16 mouse cellular contexts compared by ENCODE assay signal in the genomic region with DNA sequence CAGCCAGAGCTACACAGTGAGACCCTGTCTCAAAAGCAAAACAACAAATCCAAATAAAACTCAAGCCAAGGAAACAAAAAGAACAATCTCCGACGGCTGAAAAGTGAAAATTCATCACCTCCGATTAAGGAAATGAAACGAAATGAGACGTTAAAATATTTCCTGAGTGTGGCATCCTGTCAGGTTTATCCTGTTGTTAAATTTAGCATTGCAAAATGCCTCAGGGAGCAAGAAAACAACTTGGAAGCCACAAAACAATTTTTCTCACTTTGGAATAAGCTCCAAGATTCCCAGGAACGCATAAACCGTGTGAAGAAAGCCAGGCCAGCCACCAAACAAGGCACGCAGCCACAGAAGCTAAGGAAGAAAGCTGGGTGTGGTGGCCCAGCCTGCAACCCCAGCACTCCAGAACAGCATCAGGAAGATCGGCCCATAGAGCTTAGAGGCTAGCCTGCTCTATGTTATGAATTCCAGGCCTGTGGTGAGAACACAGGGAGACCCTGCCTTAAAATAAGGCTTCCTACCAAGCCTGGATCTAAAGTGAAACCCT. TPM values are rescaled to one million over a fixed set of nuclear protein-coding genes. Genes with fewer than 3 reads are reported as not detected.
DNase-seq lines count a peak whose midpoint lies in the region; ATAC-seq and TF ChIP-seq lines count a peak whose summit lies in the region.
"Had no signal": no experiment of that assay in that cellular context is flagged by ENCODE, and none has a peak within 500 bp of the region (broad histone marks: within the 10 kb centered on the region; RNA-seq: fewer than 3 reads in every experiment).

No protein-coding gene starts in this region.

- H3K4me1 ChIP-seq in intestine, embryonic 16.5 days (ENCODE audit: control insufficient read depth, insufficient read depth, low read length): peaks cover 8% of the 10 kb centered on the region
- peaks cover 8% of the 10 kb centered on the region; the same call in 1 of the 2 replicates for H3K4me1 ChIP-seq in intestine, embryonic 15.5 days (replicated peaks)
- H3K4me1 ChIP-seq in bone marrow macrophage, adult 2 months (ENCODE audit: control insufficient read depth, insufficient read depth, low read length): peaks cover 15% of the 10 kb centered on the region
- H3K4me1 ChIP-seq in intestine, postnatal 0 days (replicated peaks; ENCODE audit: control insufficient read depth, insufficient read depth, low read length): no peaks in the 10 kb centered on the region

- H3K9me3 ChIP-seq in intestine, embryonic 16.5 days (ENCODE audit: control insufficient read depth, low read length): no peaks in the 10 kb centered on the region
- no peaks in the 10 kb centered on the region for H3K9me3 ChIP-seq in intestine, embryonic 15.5 days
- H3K9me3 ChIP-seq in intestine, postnatal 0 days (ENCODE audit: control insufficient read depth): no peaks in the 10 kb centered on the region
- H3K9me3 ChIP-seq: embryonic facial prominence, embryonic 13.5 days; limb, embryonic 13.5 days had no signal

- no peak overlapping the region for H3K4me3 ChIP-seq in intestine, embryonic 16.5 days (ENCODE audit: low read length)
- no peak overlapping the region for H3K4me3 ChIP-seq in intestine, embryonic 15.5 days (replicated peaks)
- H3K4me3 ChIP-seq in bone marrow macrophage, adult 2 months (ENCODE audit: insufficient read depth, low read length): no peak overlapping the region
- no peak overlapping the region for H3K4me3 ChIP-seq in intestine, postnatal 0 days (ENCODE audit: low read depth, low read length)
- no peak overlapping the region for H3K4me3 ChIP-seq in macrophage (ENCODE audit: inconsistent target)
- H3K4me3 ChIP-seq: embryonic facial prominence, embryonic 13.5 days; limb, embryonic 13.5 days had no signal

- DNase-seq in lung, postnatal 10 days: no peak
- DNase-seq in frontal cortex, postnatal 10 days (ENCODE audit: low spot score in 2 of 2): no peak
- DNase-seq: cerebellum, postnatal 14 days; lung, postnatal 14 days had no signal

- no peaks in the 10 kb centered on the region for H3K27me3 ChIP-seq in intestine, embryonic 16.5 days (replicated peaks; ENCODE audit: control insufficient read depth, insufficient read depth, low read length)
- no peaks in the 10 kb centered on the region for H3K27me3 ChIP-seq in intestine, embryonic 15.5 days (replicated peaks)
- no peaks in the 10 kb centered on the region for H3K27me3 ChIP-seq in intestine, postnatal 0 days (replicated peaks; ENCODE audit: control insufficient read depth, insufficient read depth, low read length)
- H3K27me3 ChIP-seq: embryonic facial prominence, embryonic 13.5 days; limb, embryonic 13.5 days had no signal

- H3K36me3 ChIP-seq in intestine, embryonic 16.5 days (ENCODE audit: control insufficient read depth, insufficient read depth, low read length): no peaks in the 10 kb centered on the region
- H3K36me3 ChIP-seq in intestine, embryonic 15.5 days: no peaks in the 10 kb centered on the region
- no peaks in the 10 kb centered on the region for H3K36me3 ChIP-seq in intestine, postnatal 0 days (ENCODE audit: control insufficient read depth, insufficient read depth)
- H3K36me3 ChIP-seq in macrophage (ENCODE audit: inconsistent target): no peaks in the 10 kb centered on the region
- H3K36me3 ChIP-seq: embryonic facial prominence, embryonic 13.5 days; limb, embryonic 13.5 days had no signal

- no peak for ATAC-seq in intestine, embryonic 16.5 days
- ATAC-seq in intestine, embryonic 15.5 days: no peak
- no peak for ATAC-seq in intestine, postnatal 0 days
- ATAC-seq: hindbrain, postnatal 0 days had no signal

- 0 out of 2 replicates have a peak overlapping the region, but pooled peaks have one; percentile 45 for H3K27ac ChIP-seq in intestine, embryonic 16.5 days (ENCODE audit: low read length)
- no peak overlapping the region for H3K27ac ChIP-seq in intestine, embryonic 15.5 days
- H3K27ac ChIP-seq in bone marrow macrophage, adult 2 months (ENCODE audit: insufficient read depth, low read depth, low read length): peak overlapping the region; percentile 8; the same call in 1 of the 2 replicates
- H3K27ac ChIP-seq in intestine, postnatal 0 days (ENCODE audit: low read depth, low read length): peak overlapping the region; percentile 16; the same call in 1 of the 2 replicates
- peak overlapping the region; percentile 35 for H3K27ac ChIP-seq in macrophage
- H3K27ac ChIP-seq: embryonic facial prominence, embryonic 13.5 days; hindbrain, postnatal 0 days; limb, embryonic 13.5 days had no signal

- TF ChIP-seq POLR2A in bone marrow macrophage, adult 2 months (IDR thresholded peaks at IDR 0.05; ENCODE audit: borderline replicate concordance, low read depth, low read length): no peak

- TF ChIP-seq CTCF in bone marrow macrophage, adult 2 months (IDR thresholded peaks at IDR 0.05; ENCODE audit: low read depth, low read length): no peak
- no peak for TF ChIP-seq CTCF in intestine, postnatal 0 days (IDR thresholded peaks at IDR 0.05; ENCODE audit: low read depth)

- WGBS in intestine, embryonic 16.5 days: 83% methylated on average over 9 of the region's 9 CpGs
- 78% methylated on average over 9 of the region's 9 CpGs for WGBS in intestine, embryonic 15.5 days
- 70% methylated on average over 9 of the region's 9 CpGs for WGBS in intestine, postnatal 0 days
- 13% methylated on average over 9 of the region's 9 CpGs for WGBS in macrophage (ENCODE audit: missing documents)

- no peak overlapping the region for H3K9ac ChIP-seq in intestine, embryonic 16.5 days (ENCODE audit: low read depth, low read length)
- no peak overlapping the region for H3K9ac ChIP-seq in intestine, embryonic 15.5 days
- H3K9ac ChIP-seq in intestine, postnatal 0 days (ENCODE audit: low read depth, low read length): no peak overlapping the region
- H3K9ac ChIP-seq: embryonic facial prominence, embryonic 13.5 days; limb, embryonic 13.5 days had no signal

- H3K4me2 ChIP-seq in intestine, embryonic 16.5 days (ENCODE audit: low read depth, low read length): no peak overlapping the region
- H3K4me2 ChIP-seq in intestine, embryonic 15.5 days (replicated peaks): no peak overlapping the region
- no peak overlapping the region for H3K4me2 ChIP-seq in intestine, postnatal 0 days (replicated peaks; ENCODE audit: low read depth)
- H3K4me2 ChIP-seq: embryonic facial prominence, embryonic 13.5 days; limb, embryonic 13.5 days had no signal

- H3K79me2 ChIP-seq in macrophage (ENCODE audit: inconsistent target): no peaks in the 10 kb centered on the region

RNA-seq across cellular contexts. Expression of a gene that starts 6.6 kb away (rescaled TPM):
- polyA plus RNA-seq in intestine, embryonic 16.5 days (2015; fragmentation: Nextera tagmentation; extraction: Ambion mirVana): 16.6 and 18.5 TPM in 2 replicates
- 16.3 and 19.4 TPM in 2 replicates for polyA plus RNA-seq in intestine, embryonic 15.5 days (2015; fragmentation: Nextera tagmentation; extraction: Ambion mirVana)
- 273 and 311 TPM in 2 replicates for polyA plus RNA-seq in bone marrow macrophage, adult 2 months (2012; ENCODE audit: insufficient read depth, insufficient read length, missing spikeins)
- polyA plus RNA-seq in intestine, postnatal 0 days (2015; fragmentation: Nextera tagmentation; extraction: Ambion mirVana): 8.1 and 8.7 TPM in 2 replicates
- 1,000 to 10,000 TPM in 17 of 26 experiments, 100 to 1,000 TPM in 9; 637 to 2,788 (median 1,448) TPM for total RNA-seq in macrophage (2018; cell fraction: chromatin; rRNA removed)
- total RNA-seq in macrophage (2018; cell fraction: cytosol; rRNA removed): 100 to 1,000 TPM in 24 of 26 experiments, 10 to 100 TPM in 2; 98.6 to 294 (median 162) TPM
- total RNA-seq in macrophage (2018; cell fraction: nucleus; rRNA removed): 1,000 to 10,000 TPM in 3 of 26 experiments, 100 to 1,000 TPM in 23; 233 to 2,281 (median 710) TPM
- 51.3 to 186 TPM (median 61.5 TPM) in 3 replicates for polyA plus RNA-seq in macrophage (2018)

RNA-seq across cellular contexts. Expression of a gene that starts 22.8 kb away (rescaled TPM):
- polyA plus RNA-seq in intestine, embryonic 16.5 days (2015; fragmentation: Nextera tagmentation; extraction: Ambion mirVana): 0.82 and 2.3 TPM in 2 replicates
- 1.4 and 1.9 TPM in 2 replicates for polyA plus RNA-seq in intestine, embryonic 15.5 days (2015; fragmentation: Nextera tagmentation; extraction: Ambion mirVana)
- not detected in 2 replicates for polyA plus RNA-seq in bone marrow macrophage, adult 2 months (2012; ENCODE audit: insufficient read depth, insufficient read length, missing spikeins)
- 0.39 TPM in 1 of 2 replicates, not detected in the other for polyA plus RNA-seq in intestine, postnatal 0 days (2015; fragmentation: Nextera tagmentation; extraction: Ambion mirVana)
- not detected for total RNA-seq in macrophage (2018; cell fraction: chromatin; rRNA removed)
- total RNA-seq in macrophage (2018; cell fraction: cytosol; rRNA removed): not detected
- total RNA-seq in macrophage (2018; cell fraction: nucleus; rRNA removed): not detected
- polyA plus RNA-seq in macrophage (2018): not detected in 3 replicates
- total RNA-seq: hindbrain, postnatal 0 days; layer of hippocampus, postnatal 14 days; midbrain, postnatal 0 days had no signal
- polyA plus RNA-seq: forebrain, embryonic 14.5 days; midbrain, postnatal 0 days; neural tube, embryonic 14.5 days had no signal

RNA-seq across cellular contexts. Expression of a gene that starts 38.8 kb away (rescaled TPM):
- polyA plus RNA-seq in intestine, embryonic 16.5 days (2015; fragmentation: Nextera tagmentation; extraction: Ambion mirVana): 44.4 and 47.8 TPM in 2 replicates
- polyA plus RNA-seq in intestine, embryonic 15.5 days (2015; fragmentation: Nextera tagmentation; extraction: Ambion mirVana): 42.9 and 45.6 TPM in 2 replicates
- not detected in 2 replicates for polyA plus RNA-seq in bone marrow macrophage, adult 2 months (2012; ENCODE audit: insufficient read depth, insufficient read length, missing spikeins)
- polyA plus RNA-seq in intestine, postnatal 0 days (2015; fragmentation: Nextera tagmentation; extraction: Ambion mirVana): 18.3 and 21.3 TPM in 2 replicates
- 1 to 10 TPM in 1 of 26 experiments, under 1 TPM in 5, not detected in 20; 0.22 to 2.9 (median 0.37) TPM for total RNA-seq in macrophage (2018; cell fraction: chromatin; rRNA removed)
- under 1 TPM in 15 of 26 experiments, not detected in 11; under 0.01 to 0.32 (median 0.17) TPM for total RNA-seq in macrophage (2018; cell fraction: cytosol; rRNA removed)
- 1 to 10 TPM in 1 of 26 experiments, under 1 TPM in 11, not detected in 14; 0.11 to 1.4 (median 0.23) TPM for total RNA-seq in macrophage (2018; cell fraction: nucleus; rRNA removed)
- not detected in 3 replicates for polyA plus RNA-seq in macrophage (2018)
- total RNA-seq: hindbrain, postnatal 0 days; layer of hippocampus, postnatal 14 days; midbrain, postnatal 0 days had no signal
- polyA plus RNA-seq: forebrain, embryonic 14.5 days; hindbrain, postnatal 0 days; midbrain, postnatal 0 days; neural tube, embryonic 14.5 days had no signal

RNA-seq across cellular contexts. Expression of a gene that starts 39.4 kb away (rescaled TPM):
- polyA plus RNA-seq in intestine, embryonic 16.5 days (2015; fragmentation: Nextera tagmentation; extraction: Ambion mirVana): 212 and 230 TPM in 2 replicates
- 231 and 236 TPM in 2 replicates for polyA plus RNA-seq in intestine, embryonic 15.5 days (2015; fragmentation: Nextera tagmentation; extraction: Ambion mirVana)
- 82.8 and 86.7 TPM in 2 replicates for polyA plus RNA-seq in bone marrow macrophage, adult 2 months (2012; ENCODE audit: insufficient read depth, insufficient read length, missing spikeins)
- polyA plus RNA-seq in intestine, postnatal 0 days (2015; fragmentation: Nextera tagmentation; extraction: Ambion mirVana): 152 and 169 TPM in 2 replicates
- 10 to 100 TPM in 5 of 26 experiments, 1 to 10 TPM in 21; 2.0 to 13.9 (median 6.0) TPM for total RNA-seq in macrophage (2018; cell fraction: chromatin; rRNA removed)
- 10 to 100 TPM; 39.3 to 85.6 (median 60.6) TPM for total RNA-seq in macrophage (2018; cell fraction: cytosol; rRNA removed)
- 10 to 100 TPM in 17 of 26 experiments, 1 to 10 TPM in 9; 6.1 to 23.0 (median 13.5) TPM for total RNA-seq in macrophage (2018; cell fraction: nucleus; rRNA removed)
- polyA plus RNA-seq in macrophage (2018): 75.0 to 118 TPM (median 101 TPM) in 3 replicates

RNA-seq across cellular contexts. Expression of a gene that starts 58.8 kb away (rescaled TPM):
- polyA plus RNA-seq in intestine, embryonic 16.5 days (2015; fragmentation: Nextera tagmentation; extraction: Ambion mirVana): 22.3 and 22.7 TPM in 2 replicates
- 24.5 and 25.3 TPM in 2 replicates for polyA plus RNA-seq in intestine, embryonic 15.5 days (2015; fragmentation: Nextera tagmentation; extraction: Ambion mirVana)
- 30.5 and 36.4 TPM in 2 replicates for polyA plus RNA-seq in bone marrow macrophage, adult 2 months (2012; ENCODE audit: insufficient read depth, insufficient read length, missing spikeins)
- 7.5 and 7.8 TPM in 2 replicates for polyA plus RNA-seq in intestine, postnatal 0 days (2015; fragmentation: Nextera tagmentation; extraction: Ambion mirVana)
- 10 to 100 TPM in 23 of 26 experiments, 1 to 10 TPM in 3; 7.4 to 46.2 (median 24.5) TPM for total RNA-seq in macrophage (2018; cell fraction: chromatin; rRNA removed)
- 10 to 100 TPM in 4 of 26 experiments, 1 to 10 TPM in 22; 4.8 to 11.6 (median 8.1) TPM for total RNA-seq in macrophage (2018; cell fraction: cytosol; rRNA removed)
- 10 to 100 TPM in 15 of 26 experiments, 1 to 10 TPM in 11; 6.6 to 29.7 (median 12.1) TPM for total RNA-seq in macrophage (2018; cell fraction: nucleus; rRNA removed)
- polyA plus RNA-seq in macrophage (2018): 6.0 to 13.5 TPM (median 9.4 TPM) in 3 replicates

Comparison
In these comparisons a context has a peak if more than half of its experiments do, and no peak if none do; other contexts are left out.
1. RNA of a gene that starts 38.8 kb away (polyA plus RNA-seq): 44.4 to 47.8 TPM in intestine, embryonic 16.5 days, 42.9 to 45.6 TPM in intestine, embryonic 15.5 days and 18.3 to 21.3 TPM in intestine, postnatal 0 days; not detected in bone marrow macrophage, adult 2 months and not detected in macrophage; every median in the first group is over 10 times any median in the second.